Mouse (Mus musculus) frontal cortex, adult 2 months (tissue): ENCODE measurements around the gene Tnfaip8l1. TPM values are rescaled to one million over a fixed set of nuclear protein-coding genes. Genes with fewer than 3 reads are reported as not detected.
A peak's percentile ranks its signal among the peaks of the same experiment; 100 is the strongest.

Source experiments
- DNase-seq, 2 experiments: peaks; one replicate each; pipeline ENCODE4 v3.0.0; 2022; ENCODE audit warnings: low spot score in 1 of 2; ENCODE audit errors: extremely low spot score in 1 of 2
- polyA plus RNA-seq: library from polyadenylated mRNA; depleted of rRNA; stranded (reverse); fragments of >200 nt; gene quantifications from 2 replicates; pipeline ENCODE4 v1.2.3, GENCODE M21; 2012

Tnfaip8l1 gene
- polyA plus RNA-seq, 1 experiment: 6.6 TPM

- no peak for DNase-seq
Measured at GRCm38 (mm10) chr17:56137839-56138613, 24.3 kb upstream of the Tnfaip8l1 start.

GRCm38 (mm10) chr17:56139355-56139754 lies 22.9 kb upstream of the Tnfaip8l1 start:
- no peak for DNase-seq

GRCm38 (mm10) chr17:56139858-56140595 lies 22.2 kb upstream of the Tnfaip8l1 start, which contains the start of gene Sema6b:
Gene Sema6b, minus strand, starts transcription at chr17:56140343.
- DNase-seq: peak in 1 of 2 experiments; percentile 85

GRCm38 (mm10) chr17:56141702-56142605 lies 20.3 kb upstream of the Tnfaip8l1 start:
- DNase-seq: peak in 1 of 2 experiments; percentile 78

- DNase-seq: no peak
Measured at GRCm38 (mm10) chr17:56144546-56144945, 17.7 kb upstream of the Tnfaip8l1 start.

- DNase-seq: no peak
Measured at GRCm38 (mm10) chr17:56146131-56146530, 16.1 kb upstream of the Tnfaip8l1 start.

- no peak for DNase-seq
Measured at GRCm38 (mm10) chr17:56147420-56147819, 14.9 kb upstream of the Tnfaip8l1 start.

- no peak for DNase-seq
Measured at GRCm38 (mm10) chr17:56148280-56148679, 14.0 kb upstream of the Tnfaip8l1 start.

GRCm38 (mm10) chr17:56148790-56149618 lies 13.3 kb upstream of the Tnfaip8l1 start:
- DNase-seq: no peak

GRCm38 (mm10) chr17:56149897-56150296 lies 12.4 kb upstream of the Tnfaip8l1 start:
- no peak for DNase-seq

- no peak for DNase-seq
Measured at GRCm38 (mm10) chr17:56153643-56154042, 8.6 kb upstream of the Tnfaip8l1 start.

- DNase-seq: peak in 1 of 2 experiments; percentile 80
Measured at GRCm38 (mm10) chr17:56159729-56160128, 2.5 kb upstream of the Tnfaip8l1 start.

GRCm38 (mm10) chr17:56163523-56164102 lies 1.3 kb downstream of the Tnfaip8l1 start:
- no peak for DNase-seq

- DNase-seq: no peak
Measured at GRCm38 (mm10) chr17:56164510-56164909, 2.2 kb downstream of the Tnfaip8l1 start.

- no peak for DNase-seq
Measured at GRCm38 (mm10) chr17:56165671-56166070, 3.4 kb downstream of the Tnfaip8l1 start.

GRCm38 (mm10) chr17:56169830-56170229 lies 7.6 kb downstream of the Tnfaip8l1 start:
- DNase-seq: no peak

- no peak for DNase-seq
Measured at GRCm38 (mm10) chr17:56170636-56171035, 8.4 kb downstream of the Tnfaip8l1 start.

GRCm38 (mm10) chr17:56171456-56171855 lies 9.2 kb downstream of the Tnfaip8l1 start:
- DNase-seq: no peak

- no peak for DNase-seq
Measured at GRCm38 (mm10) chr17:56171881-56172280, 9.6 kb downstream of the Tnfaip8l1 start.
